Mouse (Mus musculus) fat pad, adult 2 months (tissue): ENCODE results near the gene Tmem189.

Experiments used
- DNase-seq: peaks from one replicate; pipeline ENCODE4 v3.0.0-alpha.2; 2011; ENCODE audit warnings: low read depth, low spot score; ENCODE audit errors: extremely low read depth

Tmem189 gene

GRCm38 (mm10) chr2:167689501-167690218 lies at the start of gene Tmem189:
Gene Tmem189 (minus strand): TSS chr2:167689822.
- DNase-seq = no peak

GRCm38 (mm10) chr2:167739030-167739429 lies 49.4 kb upstream of the Tmem189 start:
- DNase-seq = no peak

GRCm38 (mm10) chr2:167734861-167735260 lies 45.2 kb upstream of the Tmem189 start:
- DNase-seq = no peak

GRCm38 (mm10) chr2:167731149-167731548 lies 41.5 kb upstream of the Tmem189 start:
- DNase-seq = no peak

GRCm38 (mm10) chr2:167730036-167730435 lies 40.4 kb upstream of the Tmem189 start:
- DNase-seq = no peak

- DNase-seq = peak; percentile 89
Observed at GRCm38 (mm10) chr2:167727161-167727560, 37.5 kb upstream of the Tmem189 start.

GRCm38 (mm10) chr2:167725879-167726278 lies 36.3 kb upstream of the Tmem189 start:
- peak; percentile 96 for DNase-seq

GRCm38 (mm10) chr2:167723589-167724206 lies 34.1 kb upstream of the Tmem189 start:
- no peak for DNase-seq

GRCm38 (mm10) chr2:167722538-167722937 lies 32.9 kb upstream of the Tmem189 start:
- no peak for DNase-seq

GRCm38 (mm10) chr2:167721159-167721882 lies 31.7 kb upstream of the Tmem189 start:
- DNase-seq = no peak

- no peak for DNase-seq
Observed at GRCm38 (mm10) chr2:167719520-167719919, 29.9 kb upstream of the Tmem189 start.

GRCm38 (mm10) chr2:167717208-167717607 lies 27.6 kb upstream of the Tmem189 start:
- no peak for DNase-seq

GRCm38 (mm10) chr2:167715008-167715407 lies 25.4 kb upstream of the Tmem189 start:
- DNase-seq = no peak

- DNase-seq = no peak
Observed at GRCm38 (mm10) chr2:167714298-167714697, 24.7 kb upstream of the Tmem189 start.

GRCm38 (mm10) chr2:167712872-167713821 lies 23.5 kb upstream of the Tmem189 start:
- no peak for DNase-seq

- DNase-seq = no peak
Observed at GRCm38 (mm10) chr2:167710574-167710973, 21.0 kb upstream of the Tmem189 start.

- no peak for DNase-seq
Observed at GRCm38 (mm10) chr2:167709969-167710368, 20.3 kb upstream of the Tmem189 start.

- no peak for DNase-seq
Observed at GRCm38 (mm10) chr2:167708373-167708772, 18.8 kb upstream of the Tmem189 start.

GRCm38 (mm10) chr2:167706183-167706939 lies 16.7 kb upstream of the Tmem189 start:
- DNase-seq = no peak

GRCm38 (mm10) chr2:167704409-167704808 lies 14.8 kb upstream of the Tmem189 start:
- DNase-seq = no peak
